Mouse (Mus musculus) embryonic fibroblast, embryonic 13.5 days (primary cell): ENCODE results near the gene Col9a2.
"Not testable (repeated sequence)": the region's sequence is repeated elsewhere in the genome, so short reads cannot be mapped to it uniquely, and the experiment has no call there.

Experiments
- CTCF ChIP-seq: IDR thresholded peaks from 2 replicates; pipeline ENCODE4 v1.5.1; 2011; ENCODE audit warnings: mild to moderate bottlenecking, control low read depth, low read length, moderate library complexity, borderline replicate concordance; ENCODE audit not compliant: insufficient read depth
- POLR2A ChIP-seq: IDR thresholded peaks from 2 replicates; pipeline ENCODE4 v1.6.1; 2011; ENCODE audit warnings: low read depth, mild to moderate bottlenecking, control low read depth, low read length, moderate library complexity

DNA sequence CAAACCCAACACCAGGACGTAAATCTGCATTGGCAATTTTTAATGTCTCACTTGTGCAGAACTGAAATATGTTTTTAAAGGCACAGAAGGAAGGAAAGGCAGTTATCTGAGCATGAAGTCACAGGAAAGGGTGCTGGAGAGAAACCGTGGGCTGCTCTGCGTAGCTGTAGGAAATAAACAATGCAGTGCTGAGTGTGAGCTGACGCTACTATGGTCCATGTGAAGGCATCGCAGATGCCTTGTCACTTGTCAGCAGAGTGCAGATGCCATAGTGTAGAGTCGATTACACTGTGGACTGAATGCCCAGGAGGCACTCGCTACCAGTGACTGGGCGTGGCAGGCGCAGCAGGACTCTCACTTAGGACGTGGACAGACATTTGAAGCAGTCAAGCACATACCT lies 20.0 kb downstream of the Col9a2 start:
- not testable (repeated sequence) for TF ChIP-seq CTCF, POLR2A
